Mouse (Mus musculus) MEL (cell line): ENCODE results near the gene Ncor1. TPM values are rescaled to one million over a fixed set of nuclear protein-coding genes. Genes with fewer than 3 reads are reported as not detected.

Source experiments
- DNase-seq: peaks from one replicate; pipeline ENCODE4 v3.0.0; 2011; ENCODE audit warnings: low read depth, low spot score
- H3K27ac ChIP-seq: 2 replicates; pipeline ENCODE4 v1.5.1; 2012; ENCODE audit warnings: low read depth, mild to moderate bottlenecking, control low read depth, low read length, moderate library complexity; ENCODE audit not compliant: control insufficient read depth
- H3K27me3 ChIP-seq, 2 experiments: fragments of 150-350 bp in 1 of 2; sonication (generic) in 1 of 2; 2 replicates each; pipeline ENCODE4 v1.6.1; 2012; ENCODE audit warnings: low read length in 2 of 2, mild to moderate bottlenecking in 2 of 2, improper control_type of control experiment in 1 of 2, moderate library complexity in 1 of 2; ENCODE audit not compliant: insufficient read depth in 2 of 2, control insufficient read depth in 1 of 2
- H3K36me3 ChIP-seq, 2 experiments: 2 replicates each; pipeline ENCODE4 v1.6.1; 2012 to 2014; ENCODE audit warnings: low read length in 2 of 2, improper control_type of control experiment in 1 of 2, inconsistent platforms in 1 of 2, mild to moderate bottlenecking in 1 of 2; ENCODE audit not compliant: insufficient read depth in 2 of 2, control insufficient read depth in 1 of 2
- H3K4me1 ChIP-seq, 2 experiments: fragments of 150-350 bp in 1 of 2; sonication (generic) in 1 of 2; 2 replicates each; pipeline ENCODE4 v1.6.1; 2012; ENCODE audit warnings: low read length in 2 of 2, improper control_type of control experiment in 1 of 2, mild to moderate bottlenecking in 1 of 2; ENCODE audit not compliant: insufficient read depth in 2 of 2, control insufficient read depth in 1 of 2
- H3K4me3 ChIP-seq, 2 experiments: fragments of 150-350 bp in 1 of 2; sonication (generic) in 1 of 2; 2 replicates each; pipeline ENCODE4 v1.5.1; 2012; ENCODE audit warnings: low read depth in 2 of 2, low read length in 2 of 2, mild to moderate bottlenecking in 2 of 2, moderate library complexity in 2 of 2, control low read depth in 1 of 2, improper control_type of control experiment in 1 of 2; ENCODE audit not compliant: control insufficient read depth in 1 of 2, insufficient read depth in 1 of 2
- H3K79me2 ChIP-seq: 2 replicates; pipeline ENCODE4 v1.6.1; 2012; ENCODE audit warnings: mild to moderate bottlenecking, low read length, moderate library complexity; ENCODE audit not compliant: control insufficient read depth, poor library complexity, insufficient read depth
- H3K9ac ChIP-seq: 2 replicates; pipeline ENCODE4 v1.6.1; 2012; ENCODE audit warnings: low read depth, mild to moderate bottlenecking, control low read depth, low read length, moderate library complexity; ENCODE audit not compliant: control insufficient read depth, poor library complexity, severe bottlenecking
- H3K9me3 ChIP-seq: fragments of 150-350 bp; sonication (generic); replicated peaks from 2 replicates; pipeline ENCODE4 v1.6.1; 2012; ENCODE audit warnings: mild to moderate bottlenecking, low read length, improper control_type of control experiment, moderate library complexity; ENCODE audit not compliant: insufficient read depth
- BHLHE40 ChIP-seq: IDR thresholded peaks from 2 replicates; pipeline ENCODE4 v1.6.1; 2012; ENCODE audit warnings: low read depth, mild to moderate bottlenecking, inconsistent platforms, low read length, improper control_type of control experiment, borderline replicate concordance
- CHD1 ChIP-seq: IDR thresholded peaks from 2 replicates; pipeline ENCODE4 v1.6.1; 2012; ENCODE audit warnings: low read depth, mild to moderate bottlenecking, inconsistent platforms, low read length, improper control_type of control experiment
- ELF1 ChIP-seq: IDR thresholded peaks from 2 replicates; pipeline ENCODE4 v1.6.1; 2014; ENCODE audit warnings: low read depth, mild to moderate bottlenecking, inconsistent platforms, low read length, improper control_type of control experiment, moderate library complexity
- EP300 ChIP-seq, 2 experiments: IDR thresholded peaks; 2 replicates each; pipeline ENCODE4 v1.6.1; 2011; ENCODE audit warnings: improper control_type of control experiment in 2 of 2, low read length in 2 of 2, low read depth in 1 of 2, mild to moderate bottlenecking in 1 of 2
- ETS1 ChIP-seq: IDR thresholded peaks from 2 replicates; pipeline ENCODE4 v1.6.1; 2012; ENCODE audit warnings: low read depth, mild to moderate bottlenecking, inconsistent platforms, low read length, improper control_type of control experiment, moderate library complexity
- GABPA ChIP-seq: IDR thresholded peaks from 2 replicates; pipeline ENCODE4 v1.6.1; 2012; ENCODE audit warnings: low read depth, mild to moderate bottlenecking, inconsistent platforms, low read length, improper control_type of control experiment, moderate library complexity
- GATA1 ChIP-seq: IDR thresholded peaks from 2 replicates; pipeline ENCODE4 v1.6.1; 2011; ENCODE audit warnings: low read depth, low read length, improper control_type of control experiment
- HCFC1 ChIP-seq: IDR thresholded peaks from 2 replicates; pipeline ENCODE4 v1.6.1; 2012; ENCODE audit warnings: low read depth, mild to moderate bottlenecking, inconsistent platforms, low read length, improper control_type of control experiment, moderate library complexity
- JUND ChIP-seq: IDR thresholded peaks from 2 replicates; pipeline ENCODE4 v1.6.1; 2011; ENCODE audit warnings: low read depth, mild to moderate bottlenecking, improper control_type of control experiment, low read length
- KAT2A ChIP-seq: conservative IDR thresholded peaks from 2 replicates; pipeline ENCODE4 v1.6.1; 2012; ENCODE audit warnings: low read depth, low read length, improper control_type of control experiment, inconsistent platforms
- MAFK ChIP-seq: IDR thresholded peaks from 2 replicates; pipeline ENCODE4 v1.6.1; 2011; ENCODE audit warnings: low read depth, mild to moderate bottlenecking, low read length, improper control_type of control experiment, borderline replicate concordance
- MAX ChIP-seq: IDR thresholded peaks from 2 replicates; pipeline ENCODE4 v1.6.1; 2011; ENCODE audit warnings: low read length, improper control_type of control experiment
- MAZ ChIP-seq: IDR thresholded peaks from 2 replicates; pipeline ENCODE4 v1.6.1; 2012; ENCODE audit warnings: low read depth, mild to moderate bottlenecking, inconsistent platforms, low read length, improper control_type of control experiment
- MEF2A ChIP-seq: IDR thresholded peaks from 2 replicates; pipeline ENCODE4 v1.6.1; 2014; ENCODE audit warnings: low read depth, mild to moderate bottlenecking, inconsistent platforms, low read length, improper control_type of control experiment; ENCODE audit not compliant: poor library complexity, insufficient replicate concordance, severe bottlenecking; ENCODE audit errors: extremely low read depth
- MXI1 ChIP-seq: IDR thresholded peaks from 2 replicates; pipeline ENCODE4 v1.6.1; 2011; ENCODE audit warnings: mild to moderate bottlenecking, low read depth, low read length, improper control_type of control experiment
- MYC ChIP-seq: IDR thresholded peaks from 2 replicates; pipeline ENCODE4 v1.6.1; 2011; ENCODE audit warnings: low read depth, mild to moderate bottlenecking, low read length, improper control_type of control experiment, moderate library complexity
- POLR2A ChIP-seq, 2 experiments: IDR thresholded peaks; 2 replicates each; pipeline ENCODE4 v1.6.1; 2011 to 2012; ENCODE audit warnings: low read length in 2 of 2, mild to moderate bottlenecking in 2 of 2, control low read depth in 1 of 2, improper control_type of control experiment in 1 of 2, low read depth in 1 of 2, moderate library complexity in 1 of 2; ENCODE audit not compliant: control insufficient read depth in 1 of 2, insufficient read depth in 1 of 2, poor library complexity in 1 of 2
- RCOR1 ChIP-seq: IDR thresholded peaks from 2 replicates; pipeline ENCODE4 v1.6.1; 2012; ENCODE audit warnings: low read depth, mild to moderate bottlenecking, inconsistent platforms, low read length, improper control_type of control experiment
- SIN3A ChIP-seq: IDR thresholded peaks from 2 replicates; pipeline ENCODE4 v1.6.1; 2012; ENCODE audit warnings: low read length, improper control_type of control experiment, inconsistent platforms
- SMC3 ChIP-seq: IDR thresholded peaks from 2 replicates; pipeline ENCODE4 v1.6.1; 2011; ENCODE audit warnings: low read depth, low read length, improper control_type of control experiment
- TAL1 ChIP-seq: IDR thresholded peaks from 2 replicates; pipeline ENCODE4 v1.6.1; 2012; ENCODE audit warnings: mild to moderate bottlenecking, inconsistent platforms, low read length, moderate library complexity, mixed read lengths
- TCF12 ChIP-seq: IDR thresholded peaks from 2 replicates; pipeline ENCODE4 v1.6.1; 2014; ENCODE audit warnings: low read depth, mild to moderate bottlenecking, inconsistent platforms, low read length, improper control_type of control experiment, moderate library complexity
- USF1 ChIP-seq: IDR thresholded peaks from 2 replicates; pipeline ENCODE4 v1.6.1; 2014; ENCODE audit warnings: low read depth, mild to moderate bottlenecking, inconsistent platforms, low read length, improper control_type of control experiment, moderate library complexity
- ZKSCAN1 ChIP-seq: IDR thresholded peaks from 2 replicates; pipeline ENCODE4 v1.6.1; 2012; ENCODE audit warnings: low read depth, mild to moderate bottlenecking, inconsistent platforms, low read length, improper control_type of control experiment, moderate library complexity
- ZMIZ1 ChIP-seq: IDR thresholded peaks from 2 replicates; pipeline ENCODE4 v1.6.1; 2012; ENCODE audit warnings: low read depth, mild to moderate bottlenecking, inconsistent platforms, low read length, improper control_type of control experiment, moderate library complexity
- polyA plus RNA-seq, 2 experiments: library from polyadenylated mRNA; stranded (reverse) in 1 of 2; unstranded in 1 of 2; fragments of >175 nt in 1 of 2; fragments of >200 nt in 1 of 2; gene quantifications; 2 replicates each; pipeline versions ENCODE4 v1.2.1 to v1.2.4; 2012; ENCODE audit warnings: low replicate concordance in 2 of 2, low read depth in 1 of 2; ENCODE audit not compliant: insufficient read length in 2 of 2, insufficient read depth in 1 of 2, missing spikeins in 1 of 2
- total RNA-seq: library from RNA; depleted of rRNA; stranded (reverse); fragments of 300-350 nt; gene quantifications from 2 replicates; pipeline ENCODE4 v1.2.3, GENCODE M21; 2012

Gene Ncor1
- total and polyA plus RNA-seq, 3 experiments: 71.8 to 250 (median 188) TPM

GRCm38 (mm10) chr11:62343002-62343401, 115.3 kb downstream of the Ncor1 start:
- peaks cover 0 to 34% of the 10 kb centered on the region in 2 experiments; a peak in 2 of 4 replicates for H3K36me3 ChIP-seq
- no peaks in the 10 kb centered on the region for H3K27me3 ChIP-seq
- H3K79me2 ChIP-seq: no peaks in the 10 kb centered on the region
- H3K4me3 ChIP-seq: no peak overlapping the region
- TF ChIP-seq TCF12: no peak
- TF ChIP-seq TAL1: no peak
- TF ChIP-seq POLR2A (IDR thresholded peaks at IDR 0.05; ENCODE audit: control insufficient read depth in 1 of 2, insufficient read depth in 1 of 2, low read depth in 1 of 2, low read length in 2 of 2, poor library complexity in 1 of 2): no peak
- no peak for TF ChIP-seq MAX
- no peak for TF ChIP-seq MEF2A
- no peak for TF ChIP-seq MAFK
- TF ChIP-seq RCOR1: no peak
- no peak for TF ChIP-seq CHD1
- TF ChIP-seq MXI1: no peak
- no peak for TF ChIP-seq KAT2A
- TF ChIP-seq ELF1: no peak
- TF ChIP-seq MAZ: no peak
- TF ChIP-seq GABPA: no peak
- no peak for TF ChIP-seq EP300 (IDR thresholded peaks at IDR 0.05; ENCODE audit: low read depth in 1 of 2, low read length in 2 of 2)
- no peak for TF ChIP-seq ZMIZ1
- no peak for TF ChIP-seq ZKSCAN1
- no peak for TF ChIP-seq SMC3
- no peak for TF ChIP-seq USF1
- TF ChIP-seq JUND: no peak
- TF ChIP-seq, all 39 proteins: peak for 0
- no peaks in the 10 kb centered on the region for H3K4me1 ChIP-seq
- H3K9me3 ChIP-seq: no peaks in the 10 kb centered on the region
- H3K9ac ChIP-seq: no peak overlapping the region
- H3K27ac ChIP-seq: no peak overlapping the region
- no peak for DNase-seq

- H3K36me3 ChIP-seq: peaks cover 28 to 51% of the 10 kb centered on the region in 2 experiments
Measured at GRCm38 (mm10) chr11:62332228-62332627, 126.1 kb downstream of the Ncor1 start.

More at GRCm38 (mm10) chr11:62332228-62332627, 126.1 kb downstream of the Ncor1 start:
- Histone ChIP-seq H3K79me2 (no peaks in the 10 kb centered on the region; the same call in 1 of the 2 replicates), H3K9ac (no peak overlapping the region), H3K27me3 (no peaks in the 10 kb centered on the region), H3K9me3 (no peaks in the 10 kb centered on the region), H3K27ac (peak overlapping the region; percentile 63), H3K4me1 (peaks cover 10 to 14% of the 10 kb centered on the region in 2 experiments), H3K4me3 (no peak overlapping the region)
- TF ChIP-seq HCFC1: no peak
- peak; percentile 49 to 50; a peak in 2 of 4 replicates for TF ChIP-seq EP300 (IDR thresholded peaks at IDR 0.05; ENCODE audit: low read depth in 1 of 2, low read length in 2 of 2)
- TF ChIP-seq MYC: no peak
- TF ChIP-seq BHLHE40: peak; percentile 57; the same call in 1 of the 2 replicates
- peak; percentile 87 for TF ChIP-seq ETS1
- 0 out of 2 replicates have a peak, but pooled peaks have one; percentile 4 for TF ChIP-seq SMC3
- TF ChIP-seq GATA1: peak; percentile 98
- peak; percentile 68 for TF ChIP-seq SIN3A
- TF ChIP-seq MXI1: 0 out of 2 replicates have a peak, but pooled peaks have one; percentile 47
- TF ChIP-seq RCOR1: 0 out of 2 replicates have a peak, but pooled peaks have one; percentile 27
- peak; percentile 92 for DNase-seq
